Mouse (Mus musculus) yolk sac, embryonic 10.5 days (tissue): ENCODE data around the gene Prox2.

Source experiments
- DNase-seq: peaks from one replicate; pipeline ENCODE4 v3.0.0-alpha.2; 2017; ENCODE audit warnings: low spot score

Gene Prox2

DNA sequence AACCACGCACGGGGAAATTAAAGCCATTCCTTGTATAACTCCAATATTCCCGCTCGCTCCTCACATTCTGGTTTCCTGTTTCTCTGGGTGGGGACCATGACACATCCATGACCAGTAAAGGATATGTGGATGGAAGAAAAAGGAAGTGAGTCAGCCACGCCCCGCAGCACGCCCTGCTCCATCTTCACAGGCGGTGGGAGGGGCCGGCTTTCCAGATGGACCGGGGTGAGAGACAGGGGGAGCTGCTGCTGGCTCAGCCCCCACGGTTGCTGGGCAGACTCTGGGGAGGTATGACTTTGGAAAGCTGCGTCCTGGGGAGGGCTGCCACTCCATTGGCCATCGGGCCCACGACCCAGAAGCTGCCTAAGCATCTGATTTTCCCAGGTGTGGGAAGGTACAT lies 16.5 kb downstream of the Prox2 start:
- DNase-seq = no peak

DNA sequence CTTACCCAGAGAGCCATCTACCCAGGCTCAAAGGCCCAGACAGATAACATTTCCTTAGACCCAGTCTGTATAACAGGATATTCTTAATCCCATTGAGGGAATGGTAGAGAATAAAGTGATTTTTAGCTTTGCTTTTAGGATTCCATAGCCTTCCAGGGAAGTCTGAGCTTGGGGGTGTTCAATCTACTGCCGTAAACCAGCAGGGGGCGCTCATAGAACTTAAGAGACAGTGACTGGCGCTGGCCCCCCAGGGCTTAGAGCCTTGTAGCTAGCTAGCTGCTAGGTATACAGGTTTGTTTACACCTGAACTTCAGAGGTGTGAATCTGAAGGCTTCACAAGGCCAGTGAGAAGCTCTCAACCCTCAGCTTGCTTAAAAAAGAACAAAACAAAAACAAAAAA lies 18.3 kb downstream of the Prox2 start:
- DNase-seq = no peak

DNA sequence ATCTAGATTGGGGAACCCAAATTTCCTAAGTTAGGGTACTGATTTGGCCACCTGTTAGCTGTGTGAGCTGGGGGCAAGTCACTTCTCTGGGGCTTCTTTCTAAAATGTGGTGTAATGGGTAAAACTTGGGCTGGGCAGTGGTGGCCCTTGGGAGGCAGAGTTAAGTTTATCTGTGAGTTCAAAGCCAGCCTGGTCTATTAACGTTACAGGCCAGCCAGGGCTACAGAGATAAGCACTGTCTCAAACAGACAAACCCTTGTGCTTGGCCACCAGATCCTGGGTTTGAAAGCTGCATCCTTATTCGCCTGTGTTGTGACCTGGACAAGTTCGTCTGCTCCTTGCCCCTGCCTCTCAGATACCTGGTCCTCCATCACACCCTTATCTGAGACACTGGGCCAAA lies 19.4 kb downstream of the Prox2 start:
- DNase-seq = no peak

DNA sequence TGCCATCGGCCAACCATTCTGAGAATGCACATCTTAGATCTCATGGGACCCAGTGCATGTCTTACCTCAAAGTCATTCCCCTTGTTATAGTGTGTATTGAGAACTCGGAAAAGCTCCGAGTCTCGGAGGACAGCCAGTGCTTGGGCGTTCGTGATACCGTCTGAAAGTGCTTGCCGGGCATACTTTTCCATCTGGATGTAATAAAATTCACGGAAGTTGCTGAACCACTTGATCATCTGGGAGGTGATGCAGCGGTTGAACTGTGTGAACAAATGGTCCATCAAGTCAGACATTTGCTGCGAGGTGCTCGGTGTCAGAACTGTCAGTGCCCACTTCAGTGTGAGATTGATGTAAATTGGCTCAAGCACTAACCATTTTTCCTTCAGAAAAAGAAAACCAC lies 22.7 kb downstream of the Prox2 start:
- DNase-seq = no peak

DNA sequence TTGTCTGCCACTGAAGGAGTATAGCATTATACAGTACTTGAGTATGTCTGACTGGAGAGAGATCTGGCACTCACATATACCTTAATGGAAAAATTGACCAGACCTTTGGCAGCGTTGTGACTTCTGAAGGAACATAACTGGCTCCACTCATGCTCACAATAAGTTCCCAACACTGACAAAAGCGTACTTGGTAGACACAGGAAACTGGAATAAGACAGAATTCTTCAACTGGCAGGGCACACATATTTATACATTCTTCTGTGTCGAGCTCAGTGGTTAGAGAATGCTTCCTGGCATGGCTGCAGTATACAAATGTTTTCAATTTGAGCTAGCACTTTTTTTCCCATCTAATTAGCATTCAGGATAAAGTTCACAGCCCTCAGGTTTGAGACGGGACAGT lies 25.6 kb downstream of the Prox2 start:
- DNase-seq = no peak

DNA sequence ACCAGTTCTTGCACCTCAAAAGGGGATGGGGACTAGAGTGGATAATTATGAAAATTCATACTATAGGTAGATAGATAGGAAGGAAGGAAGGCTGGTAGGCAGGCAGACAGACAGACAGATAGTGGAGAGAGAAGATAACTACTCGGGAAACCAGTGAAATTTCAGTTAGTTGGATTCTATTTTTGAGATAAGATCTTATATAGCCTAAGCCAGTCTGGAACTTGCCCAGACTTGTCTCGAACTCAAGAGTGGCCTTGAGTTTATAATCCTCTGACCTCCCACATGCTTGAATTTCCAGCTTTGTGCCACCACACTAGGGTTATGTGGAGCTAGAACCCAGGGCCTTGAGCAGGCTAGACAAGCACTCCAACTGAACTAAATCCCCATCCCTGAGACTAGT lies 26.3 kb downstream of the Prox2 start:
- DNase-seq = no peak

DNA sequence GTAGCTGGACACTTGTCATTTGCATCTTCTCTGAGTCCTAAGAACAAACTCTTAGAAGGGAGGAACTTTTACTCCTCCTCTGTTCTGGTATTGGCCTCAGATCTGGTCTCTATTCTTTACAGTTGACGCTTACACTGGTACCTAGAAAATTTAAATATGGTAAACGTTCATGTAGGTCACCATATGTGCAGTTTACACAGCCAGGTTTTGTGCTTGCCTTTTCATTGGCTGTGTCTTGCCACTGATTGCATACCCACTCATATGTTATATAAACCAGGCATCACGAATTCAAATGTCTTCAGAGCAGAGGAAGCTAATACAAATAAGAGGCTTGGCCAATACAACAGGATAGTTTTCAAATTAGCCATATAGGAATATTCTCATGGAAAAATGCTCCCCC lies 33.5 kb downstream of the Prox2 start:
- no peak for DNase-seq

DNA sequence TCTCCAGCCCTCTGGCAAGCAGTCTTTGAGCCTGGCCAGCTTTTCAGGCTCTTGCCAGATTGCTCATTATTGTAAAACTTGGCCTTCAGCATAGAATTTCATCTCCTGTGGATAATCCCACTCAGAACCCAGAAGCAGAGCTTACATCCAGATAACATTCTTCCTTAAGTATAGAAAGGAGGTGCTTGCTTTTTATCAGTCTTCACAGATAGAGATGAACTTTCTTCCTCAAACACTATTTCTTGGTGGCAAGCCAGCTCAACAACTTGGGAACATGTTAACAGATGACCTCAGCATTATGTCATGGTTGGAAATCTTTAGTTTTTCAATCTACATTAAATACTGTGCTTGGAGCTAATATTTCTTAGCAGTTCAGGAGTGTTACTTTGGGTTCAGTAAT lies 39.5 kb downstream of the Prox2 start:
- DNase-seq = no peak

DNA sequence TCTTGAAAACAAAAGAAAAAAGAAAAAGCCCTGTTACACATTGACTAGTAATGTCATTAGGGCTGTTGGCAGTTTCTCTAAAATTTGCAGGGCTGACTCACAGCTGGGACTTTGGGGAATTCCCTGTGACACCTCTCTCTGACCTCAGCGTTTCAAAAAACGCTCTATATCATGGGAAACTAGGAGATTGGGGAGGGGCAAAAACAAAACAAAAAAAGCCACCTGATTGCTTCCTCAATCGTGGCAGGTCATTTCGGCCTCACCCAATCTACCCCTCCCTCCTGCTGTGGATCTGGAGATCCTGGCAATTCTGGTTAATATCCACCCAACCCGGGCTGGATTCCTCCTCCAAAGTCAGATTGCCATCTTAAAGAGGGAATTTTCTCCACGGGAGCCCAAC lies 59.3 kb downstream of the Prox2 start:
- DNase-seq = no peak
